Mouse (Mus musculus): Measurements from ENCODE around the gene Lrtm1. TPM values are rescaled to one million over a fixed set of nuclear protein-coding genes. Genes with fewer than 3 reads are reported as not detected.

Lrtm1 gene
- 0.79 and 0.88 TPM in 2 replicates for polyA plus RNA-seq (2015; fragmentation: Nextera tagmentation; extraction: Ambion mirVana)

DNA sequence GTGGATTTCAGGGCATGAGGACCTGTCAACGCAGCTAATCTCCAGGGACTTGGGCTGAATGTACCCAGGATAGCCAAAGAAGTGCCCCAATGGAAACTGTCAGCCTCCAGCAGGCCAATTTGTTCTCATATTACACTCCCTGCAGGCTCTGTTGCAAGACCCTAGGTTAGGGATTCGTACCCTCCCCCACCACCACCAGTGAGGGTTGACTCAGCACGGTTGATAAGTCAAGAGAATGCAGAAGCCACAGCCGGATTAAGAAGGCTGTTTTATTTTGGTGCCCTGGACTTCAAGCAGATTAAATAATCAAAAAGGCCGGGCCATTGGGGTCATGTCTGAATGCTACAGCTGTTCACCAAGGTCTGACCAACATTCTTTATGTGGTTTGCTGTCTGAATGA lies at the start of gene Lrtm1:
Gene Lrtm1, plus strand, starts transcription at position 326 of the 400 bp plus-strand sequence.
- peak within 1 kb of the TSS; percentile 62 for H3K27ac ChIP-seq

DNA sequence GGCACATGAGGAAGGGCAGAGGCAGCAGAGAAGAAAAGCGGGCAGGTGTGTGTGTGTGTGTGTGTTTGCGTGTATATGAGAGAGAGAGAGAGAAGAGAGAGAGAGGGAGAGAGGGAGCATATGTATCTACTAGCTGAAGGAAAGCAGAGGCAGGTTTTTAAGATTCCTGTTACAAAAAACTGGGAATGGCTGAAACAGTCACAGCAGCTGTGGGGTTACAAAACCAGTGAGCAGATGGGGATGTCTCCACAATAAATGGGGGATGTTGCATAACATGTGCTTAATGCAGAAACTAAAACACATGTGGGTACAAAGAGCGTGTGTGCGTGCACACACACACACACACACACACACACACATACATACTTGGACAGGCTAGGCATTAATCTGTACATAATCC lies 48.8 kb upstream of the Lrtm1 start:
- no peak overlapping the region for H3K4me2 ChIP-seq
- no peak overlapping the region for H3K27ac ChIP-seq
- no peak overlapping the region for H3K4me3 ChIP-seq
- H3K9ac ChIP-seq, result no peak overlapping the region
- H3K9me3 ChIP-seq, result no peaks in the 10 kb centered on the region
- H3K36me3 ChIP-seq, result 0 out of 2 replicates have a peak, but pooled peaks cover 4% of the 10 kb centered on the region
- peaks cover 23% of the 10 kb centered on the region for H3K4me1 ChIP-seq
- no peak for ATAC-seq (ENCODE audit: insufficient number of reproducible peaks, insufficient read depth, low FRiP score, low TSS enrichment, low read depth)
- 68% methylated on average over 4 of the region's 4 CpGs for WGBS
- H3K27me3 ChIP-seq, result no peaks in the 10 kb centered on the region

More for the DNA sequence above, at the start of gene Lrtm1:
- Histone ChIP-seq H3K9ac (no peak within 1 kb of the TSS), H3K4me2 (no peak within 1 kb of the TSS), H3K27me3 (no peaks in the 10 kb centered on the region), H3K9me3 (no peaks in the 10 kb centered on the region), H3K4me3 (no peak within 1 kb of the TSS), H3K36me3 (no peaks in the 10 kb centered on the region), H3K4me1 (peaks cover 23% of the 10 kb centered on the region)
- WGBS, result 12% methylated on average over 5 of the region's 5 CpGs
- ATAC-seq (ENCODE audit: insufficient number of reproducible peaks, insufficient read depth, low FRiP score, low TSS enrichment, low read depth), result no peak

DNA sequence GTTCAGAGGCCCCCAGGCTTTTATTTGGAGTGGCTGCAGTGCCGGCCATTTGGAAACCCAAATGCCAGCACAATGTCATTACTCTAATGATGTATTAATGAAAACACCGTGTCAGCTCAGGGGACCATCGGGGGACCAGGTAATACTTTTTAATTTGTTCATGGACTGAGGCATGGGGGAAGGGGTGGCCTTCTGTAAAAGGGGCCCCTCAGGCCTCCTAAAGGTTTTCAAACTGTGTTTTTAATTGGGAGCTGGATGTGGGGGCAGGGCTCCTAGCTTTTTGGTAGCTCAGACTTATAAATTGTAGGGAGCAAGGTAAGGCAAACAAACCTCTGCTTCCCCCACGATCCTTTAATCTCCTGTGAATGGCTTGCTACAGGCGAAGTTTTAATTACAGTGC lies 45.4 kb upstream of the Lrtm1 start:
- H3K9me3 ChIP-seq, result no peaks in the 10 kb centered on the region

DNA sequence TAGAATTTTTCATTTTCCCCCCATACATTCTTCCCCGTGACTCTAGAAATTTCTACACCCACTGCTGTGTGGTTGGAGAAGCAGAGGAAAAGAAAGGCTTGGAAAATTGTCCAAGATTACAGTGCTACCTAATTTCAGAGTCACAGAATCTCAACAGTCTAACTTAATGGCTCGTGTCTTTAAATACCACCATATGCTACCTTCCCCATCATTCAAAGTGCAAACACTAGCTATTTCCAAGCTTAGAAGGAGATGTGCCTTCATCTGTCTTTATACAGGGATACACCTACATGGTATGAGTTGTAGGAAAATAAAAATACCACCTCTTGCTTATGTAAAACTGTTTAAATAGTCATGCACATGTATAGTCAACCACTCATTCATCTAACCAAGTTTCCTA lies 38.8 kb upstream of the Lrtm1 start:
- WGBS, result 73% methylated on average over 2 of the region's 2 CpGs
- Histone ChIP-seq H3K4me1 (peaks cover 8% of the 10 kb centered on the region; the same call in 1 of the 2 replicates), H3K9me3 (no peaks in the 10 kb centered on the region), H3K4me3 (no peak overlapping the region), H3K27ac (no peak overlapping the region), H3K27me3 (no peaks in the 10 kb centered on the region), H3K4me2 (no peak overlapping the region), H3K36me3 (no peaks in the 10 kb centered on the region), H3K9ac (no peak overlapping the region)
- no peak for ATAC-seq (ENCODE audit: insufficient number of reproducible peaks, insufficient read depth, low FRiP score, low TSS enrichment, low read depth)

More for the DNA sequence above, 45.4 kb upstream of the Lrtm1 start:
- WGBS, result 12% methylated on average over 5 of the region's 5 CpGs
- peaks cover 23% of the 10 kb centered on the region for H3K4me1 ChIP-seq
- no peaks in the 10 kb centered on the region for H3K36me3 ChIP-seq
- no peak overlapping the region for H3K27ac ChIP-seq
- H3K9ac ChIP-seq, result no peak overlapping the region
- no peak overlapping the region for H3K4me2 ChIP-seq
- no peak for ATAC-seq (ENCODE audit: insufficient number of reproducible peaks, insufficient read depth, low FRiP score, low TSS enrichment, low read depth)
- H3K27me3 ChIP-seq, result no peaks in the 10 kb centered on the region
- H3K4me3 ChIP-seq, result no peak overlapping the region

DNA sequence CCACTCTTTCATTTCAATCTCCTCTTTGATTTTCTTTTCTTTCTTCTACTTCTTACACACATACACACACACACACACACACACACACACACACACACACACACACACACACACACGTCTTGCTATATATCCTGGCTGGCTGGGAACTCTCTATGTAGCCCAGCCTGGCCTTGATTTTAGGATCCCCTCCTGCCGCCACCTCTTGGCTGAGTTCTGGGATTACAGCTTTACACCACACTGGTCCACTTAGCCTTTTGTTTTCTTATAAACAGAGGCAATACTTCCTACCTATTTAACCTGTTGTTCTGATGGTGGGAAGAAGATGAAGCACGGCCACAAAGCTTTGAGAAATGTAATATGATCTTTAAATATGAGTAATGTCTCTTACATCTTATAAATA lies 37.5 kb upstream of the Lrtm1 start:
- H3K4me3 ChIP-seq, result no peak overlapping the region
- ATAC-seq (ENCODE audit: insufficient number of reproducible peaks, insufficient read depth, low FRiP score, low TSS enrichment, low read depth), result no peak
- peaks cover 13% of the 10 kb centered on the region; the same call in 1 of the 2 replicates for H3K4me1 ChIP-seq
- no peaks in the 10 kb centered on the region for H3K9me3 ChIP-seq
- H3K27ac ChIP-seq, result no peak overlapping the region
- no peaks in the 10 kb centered on the region for H3K27me3 ChIP-seq
- 29% methylated on average over 3 of the region's 3 CpGs for WGBS
- H3K36me3 ChIP-seq, result no peaks in the 10 kb centered on the region
- no peak overlapping the region for H3K9ac ChIP-seq
- no peak overlapping the region for H3K4me2 ChIP-seq

DNA sequence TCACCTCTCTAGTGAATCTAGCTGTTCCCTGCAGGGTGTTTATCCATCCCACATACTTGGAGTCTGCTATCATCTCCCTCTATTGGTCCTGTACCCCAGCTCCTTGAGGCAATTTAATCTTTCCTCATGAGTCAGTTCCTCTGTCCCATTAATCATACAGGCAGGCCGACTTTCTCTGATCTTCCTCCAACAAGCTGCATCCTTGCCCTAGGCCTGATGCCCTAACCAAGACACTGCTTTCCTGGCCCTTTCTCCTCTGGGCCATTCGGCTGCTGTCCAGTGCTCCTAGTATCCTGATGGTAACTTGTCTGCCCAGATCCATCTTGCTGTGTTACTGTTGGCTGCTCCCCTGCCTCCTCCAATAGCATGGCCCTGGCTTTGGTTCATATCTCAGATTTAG lies 33.7 kb upstream of the Lrtm1 start:
- no peak overlapping the region for H3K9ac ChIP-seq
- H3K27ac ChIP-seq, result peak overlapping the region; percentile 30; the same call in 1 of the 2 replicates
- H3K36me3 ChIP-seq, result no peaks in the 10 kb centered on the region
- 84% methylated on average over 2 of the region's 2 CpGs for WGBS
- peaks cover 28% of the 10 kb centered on the region; the same call in 1 of the 2 replicates for H3K4me1 ChIP-seq
- H3K9me3 ChIP-seq, result no peaks in the 10 kb centered on the region
- H3K4me2 ChIP-seq, result no peak overlapping the region
- H3K4me3 ChIP-seq, result no peak overlapping the region
- ATAC-seq (ENCODE audit: insufficient number of reproducible peaks, insufficient read depth, low FRiP score, low TSS enrichment, low read depth), result no peak
- no peaks in the 10 kb centered on the region for H3K27me3 ChIP-seq

DNA sequence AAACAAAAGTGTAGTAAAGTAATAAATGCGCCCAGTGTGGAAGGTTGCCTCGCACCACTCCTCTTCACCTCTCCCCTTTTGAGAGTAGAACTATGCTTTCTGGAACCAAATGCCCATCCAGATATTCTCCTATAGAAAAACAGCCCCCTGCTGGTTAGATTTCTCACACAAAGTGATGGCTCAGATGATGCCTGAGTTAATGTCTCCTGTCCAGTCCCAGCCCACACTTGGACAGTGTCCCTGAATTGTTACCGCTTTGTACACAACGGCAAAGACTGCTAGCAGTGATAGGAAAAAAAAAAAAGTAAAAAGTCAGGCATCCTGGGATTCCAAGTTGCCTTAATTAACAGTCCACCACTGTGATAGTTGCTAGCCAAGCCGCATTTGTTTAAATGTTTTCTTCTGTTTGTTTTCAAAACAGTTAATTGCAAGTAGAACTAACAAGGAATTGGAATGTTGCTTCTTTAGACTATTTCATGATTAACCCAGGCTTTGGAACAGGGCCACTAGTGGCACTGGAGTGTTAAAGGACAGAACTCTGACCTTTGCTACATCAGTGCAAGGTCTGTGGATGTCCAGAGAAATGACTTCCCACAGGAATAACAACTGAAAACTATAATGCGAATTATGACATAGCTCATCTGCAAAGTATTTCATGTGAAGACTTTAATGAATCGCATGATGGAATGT lies 29.7 kb upstream of the Lrtm1 start:
- Histone ChIP-seq H3K4me2 (no peak overlapping the region), H3K36me3 (no peaks in the 10 kb centered on the region), H3K4me1 (peaks cover 36% of the 10 kb centered on the region; the same call in 1 of the 2 replicates), H3K4me3 (no peak overlapping the region), H3K9me3 (no peaks in the 10 kb centered on the region), H3K9ac (no peak overlapping the region), H3K27me3 (no peaks in the 10 kb centered on the region), H3K27ac (peak overlapping the region; percentile 65; the same call in 1 of the 2 replicates)
- WGBS, result 65% methylated on average over 7 of the region's 7 CpGs
- no peak for ATAC-seq (ENCODE audit: insufficient number of reproducible peaks, insufficient read depth, low FRiP score, low TSS enrichment, low read depth)

DNA sequence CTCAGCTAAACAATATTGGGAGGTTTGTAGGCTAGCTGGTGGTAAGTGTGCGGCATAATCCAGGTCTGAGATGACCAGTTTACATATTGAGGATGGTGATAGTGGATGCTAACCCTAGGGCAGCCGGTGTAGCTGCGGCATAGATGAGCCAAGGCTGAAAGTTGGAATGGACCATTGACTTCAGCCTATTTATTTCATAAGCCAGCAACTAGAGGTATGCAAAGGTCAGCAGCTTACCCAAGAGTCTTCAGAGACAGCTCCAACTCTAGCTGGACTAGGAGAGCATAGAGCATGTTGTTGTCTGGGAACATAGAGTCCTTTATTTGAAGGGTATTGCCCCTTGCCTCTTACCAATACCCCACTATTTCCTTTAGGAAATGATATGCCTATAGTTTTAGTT lies 21.4 kb upstream of the Lrtm1 start:
- 97% methylated on average over 3 of the region's 3 CpGs for WGBS
- Histone ChIP-seq H3K9me3 (no peaks in the 10 kb centered on the region), H3K4me3 (no peak overlapping the region), H3K27me3 (no peaks in the 10 kb centered on the region), H3K4me2 (no peak overlapping the region), H3K27ac (peak overlapping the region; percentile 48; the same call in 1 of the 2 replicates), H3K9ac (no peak overlapping the region), H3K36me3 (no peaks in the 10 kb centered on the region), H3K4me1 (peaks cover 15% of the 10 kb centered on the region)
- ATAC-seq (ENCODE audit: insufficient number of reproducible peaks, insufficient read depth, low FRiP score, low TSS enrichment, low read depth), result no peak

DNA sequence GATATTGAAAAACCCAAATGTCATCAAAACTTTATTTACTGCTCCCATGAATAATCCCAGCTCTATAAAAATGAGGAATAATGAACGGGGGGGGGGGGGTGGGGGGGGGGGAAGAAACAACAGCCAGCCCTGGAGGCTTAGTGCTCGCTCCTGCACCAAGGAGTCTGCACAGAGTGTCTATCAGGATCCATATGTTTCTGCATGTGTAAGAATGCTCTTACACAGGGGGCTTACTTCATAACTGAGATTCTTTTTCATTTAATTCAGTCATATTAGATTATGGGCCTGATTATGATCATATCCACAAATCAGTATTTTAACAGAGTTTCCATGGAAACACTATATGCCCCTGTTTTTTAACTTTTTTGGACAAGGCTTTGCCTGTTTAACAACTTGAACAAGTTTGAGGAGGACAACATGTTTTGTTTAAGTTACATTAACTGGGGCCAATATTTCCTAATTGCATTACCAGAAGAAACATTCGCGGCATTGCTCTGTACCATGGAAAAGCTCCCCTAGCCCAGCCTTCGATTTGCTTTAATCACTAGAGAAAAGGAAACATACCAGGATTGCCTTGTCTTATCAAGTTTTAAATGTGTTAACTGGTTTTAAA lies 12.7 kb upstream of the Lrtm1 start:
- peaks cover 26% of the 10 kb centered on the region for H3K4me1 ChIP-seq
- no peaks in the 10 kb centered on the region for H3K27me3 ChIP-seq
- H3K9ac ChIP-seq, result no peak overlapping the region
- no peaks in the 10 kb centered on the region for H3K9me3 ChIP-seq
- WGBS, result 33% methylated on average over 4 of the region's 5 CpGs
- H3K36me3 ChIP-seq, result no peaks in the 10 kb centered on the region
- peak; percentile 75; the same call in 1 of the 2 replicates for ATAC-seq (ENCODE audit: insufficient number of reproducible peaks, insufficient read depth, low FRiP score, low TSS enrichment, low read depth)
- H3K27ac ChIP-seq, result peak overlapping the region; percentile 79
- H3K4me3 ChIP-seq, result no peak overlapping the region
- no peak overlapping the region for H3K4me2 ChIP-seq

DNA sequence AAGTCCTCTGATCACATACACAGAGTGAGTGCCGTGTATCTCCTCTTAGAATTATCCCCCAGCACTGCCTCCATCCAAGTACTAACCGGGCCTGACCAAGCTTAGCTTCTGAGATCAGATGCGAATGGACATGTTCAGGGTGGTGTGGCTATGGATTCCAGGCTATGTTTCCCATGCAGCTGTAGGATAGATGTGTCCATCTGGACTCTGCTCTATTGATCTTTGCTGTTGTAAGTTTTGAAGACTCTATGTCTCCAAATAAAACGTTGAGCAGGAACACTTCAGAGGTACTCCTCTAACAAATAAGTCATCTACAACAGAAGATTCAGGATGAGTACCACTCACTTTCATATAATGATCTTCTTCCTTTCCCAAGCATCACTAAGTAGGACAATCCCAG lies 8.4 kb upstream of the Lrtm1 start:
- no peaks in the 10 kb centered on the region for H3K9me3 ChIP-seq
- H3K9ac ChIP-seq, result no peak overlapping the region
- 92% methylated on average over 4 of the region's 4 CpGs for WGBS
- ATAC-seq (ENCODE audit: insufficient number of reproducible peaks, insufficient read depth, low FRiP score, low TSS enrichment, low read depth), result no peak
- no peak overlapping the region for H3K4me3 ChIP-seq
- H3K27me3 ChIP-seq, result no peaks in the 10 kb centered on the region
- H3K36me3 ChIP-seq, result peaks cover 2% of the 10 kb centered on the region; the same call in 1 of the 2 replicates
- no peak overlapping the region for H3K27ac ChIP-seq
- peaks cover 24% of the 10 kb centered on the region for H3K4me1 ChIP-seq
- H3K4me2 ChIP-seq, result no peak overlapping the region

DNA sequence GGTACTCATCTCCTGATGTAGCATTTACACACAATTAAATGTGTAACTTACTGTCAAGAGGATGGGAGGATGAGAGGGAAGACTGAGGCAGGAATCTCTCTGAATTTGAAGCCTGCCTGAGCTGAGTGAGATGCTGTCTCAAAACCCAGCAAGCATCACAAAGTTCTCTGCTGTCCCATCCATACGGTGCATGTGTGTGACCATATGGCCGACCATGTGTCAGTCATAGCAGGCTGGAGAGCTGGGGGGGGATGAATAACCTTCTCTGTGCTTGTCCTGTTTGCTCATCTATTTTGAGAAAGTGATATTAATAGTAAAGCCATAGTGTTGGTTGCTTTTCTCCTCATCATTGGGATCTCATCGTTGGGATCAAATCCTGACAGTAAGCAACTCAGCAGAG lies 4.8 kb upstream of the Lrtm1 start:
- 94% methylated on average over 3 of the region's 3 CpGs for WGBS
- no peak overlapping the region for H3K27ac ChIP-seq
- H3K27me3 ChIP-seq, result no peaks in the 10 kb centered on the region
- no peak for ATAC-seq (ENCODE audit: insufficient number of reproducible peaks, insufficient read depth, low FRiP score, low TSS enrichment, low read depth)
- H3K9ac ChIP-seq, result no peak overlapping the region
- peaks cover 28% of the 10 kb centered on the region for H3K4me1 ChIP-seq
- no peak overlapping the region for H3K4me3 ChIP-seq
- no peak overlapping the region for H3K4me2 ChIP-seq
- peaks cover 2% of the 10 kb centered on the region; the same call in 1 of the 2 replicates for H3K36me3 ChIP-seq
- no peaks in the 10 kb centered on the region for H3K9me3 ChIP-seq

DNA sequence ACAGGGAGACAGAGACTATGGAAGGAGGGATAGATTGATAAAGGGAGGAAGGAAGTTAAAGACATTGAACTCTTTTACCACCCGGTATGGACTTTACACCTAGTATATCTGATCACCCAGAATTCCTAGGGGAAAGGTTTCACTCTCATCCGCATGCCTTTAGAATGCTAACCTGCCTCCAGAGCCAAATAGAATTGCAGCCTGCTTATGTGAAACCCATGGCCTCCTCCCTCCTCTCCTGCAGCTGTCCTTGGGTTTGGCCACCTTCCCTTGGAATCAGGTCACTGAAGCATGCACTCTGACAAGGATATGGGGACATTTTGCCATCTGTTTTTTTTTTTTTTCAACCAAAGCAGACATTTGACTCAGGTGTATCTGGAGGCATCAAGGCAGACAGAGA lies 3.3 kb upstream of the Lrtm1 start:
- peaks cover 28% of the 10 kb centered on the region for H3K4me1 ChIP-seq
- no peaks in the 10 kb centered on the region for H3K9me3 ChIP-seq
- peaks cover 2% of the 10 kb centered on the region; the same call in 1 of the 2 replicates for H3K36me3 ChIP-seq
- 82% methylated on average over 2 of the region's 2 CpGs for WGBS
- no peak overlapping the region for H3K4me3 ChIP-seq
- no peak for ATAC-seq (ENCODE audit: insufficient number of reproducible peaks, insufficient read depth, low FRiP score, low TSS enrichment, low read depth)
- no peak overlapping the region for H3K9ac ChIP-seq
- no peak overlapping the region for H3K4me2 ChIP-seq
- no peak overlapping the region for H3K27ac ChIP-seq
- H3K27me3 ChIP-seq, result no peaks in the 10 kb centered on the region
